Mouse (Mus musculus) G1E-ER4 (cell line): ENCODE data around the gene Nr1h5. TPM values are rescaled to one million over a fixed set of nuclear protein-coding genes. Genes with fewer than 3 reads are reported as not detected.

Experiments used
- GATA1 ChIP-seq: IDR thresholded peaks from one replicate; pipeline ENCODE4 v1.8.0; 2012; ENCODE audit warnings: low read length, inconsistent platforms
- polyA plus RNA-seq: library from polyadenylated mRNA; stranded (reverse); fragments of >175 nt; gene quantifications from 2 replicates; pipeline ENCODE4 v1.2.3, GENCODE M21; 2012

Nr1h5 gene
- polyA plus RNA-seq: not detected in 2 replicates

DNA sequence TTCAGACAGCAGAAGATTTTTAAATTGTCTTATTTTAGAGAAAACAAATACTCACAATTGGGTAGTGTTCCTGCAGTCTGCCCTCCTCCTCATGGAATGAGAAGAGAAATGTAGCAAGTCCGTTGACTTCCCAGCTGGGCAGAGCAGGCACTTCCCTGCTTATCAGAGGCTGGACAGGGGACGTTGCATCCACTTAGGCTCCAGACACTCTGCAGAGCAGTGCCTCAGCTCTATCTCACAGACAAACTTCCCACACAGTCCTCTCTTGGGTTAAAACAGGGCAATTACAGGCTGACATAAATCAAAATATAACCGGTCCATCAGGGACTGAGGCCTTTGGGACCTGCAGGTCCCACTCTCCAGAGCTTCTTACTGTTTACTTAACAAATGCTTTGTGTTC is at the start of gene Nr1h5:
Gene Nr1h5 (minus strand): TSS at position 101 of the 400 bp plus-strand sequence.
- TF ChIP-seq GATA1: no peak

DNA sequence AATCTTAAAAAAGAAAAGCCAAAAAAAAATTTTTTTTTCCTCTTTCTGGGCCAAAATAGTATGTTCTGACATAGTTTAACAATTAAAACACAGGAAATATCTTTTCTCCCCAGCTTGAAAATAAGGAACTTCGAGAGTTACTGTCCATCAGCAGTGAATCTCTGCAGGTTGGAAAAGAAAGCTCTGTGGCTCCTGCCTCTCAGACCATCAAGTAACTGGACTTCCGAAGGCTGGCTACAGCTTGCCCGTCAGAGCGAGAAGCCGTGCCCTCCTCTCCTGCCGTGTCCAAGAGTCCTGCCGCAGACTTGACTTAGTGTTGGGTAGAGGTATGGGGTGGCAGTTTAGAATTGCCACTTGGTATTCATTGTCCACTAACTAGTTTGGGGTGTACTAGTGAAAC is 37.7 kb upstream of the Nr1h5 start:
- TF ChIP-seq GATA1: no peak

DNA sequence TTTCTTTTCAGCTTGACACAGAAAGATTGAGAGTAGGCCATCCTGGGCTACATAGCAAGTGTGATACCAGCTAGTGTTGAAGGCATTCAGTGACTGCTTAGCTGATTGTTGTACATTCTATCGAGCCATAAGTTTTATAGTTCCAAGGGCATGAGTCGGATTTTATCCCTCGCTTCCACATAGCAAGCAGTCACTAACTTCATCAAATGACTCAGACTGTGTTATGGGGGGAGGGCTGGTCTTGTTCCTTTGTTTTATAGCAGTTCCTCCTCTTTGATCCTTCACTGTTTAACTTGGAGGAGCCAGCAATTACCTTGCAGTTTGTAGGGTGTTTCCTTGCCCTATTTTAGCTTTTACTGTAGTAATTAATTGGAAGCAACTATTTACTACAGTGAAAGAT is 33.7 kb upstream of the Nr1h5 start:
- no peak for TF ChIP-seq GATA1

DNA sequence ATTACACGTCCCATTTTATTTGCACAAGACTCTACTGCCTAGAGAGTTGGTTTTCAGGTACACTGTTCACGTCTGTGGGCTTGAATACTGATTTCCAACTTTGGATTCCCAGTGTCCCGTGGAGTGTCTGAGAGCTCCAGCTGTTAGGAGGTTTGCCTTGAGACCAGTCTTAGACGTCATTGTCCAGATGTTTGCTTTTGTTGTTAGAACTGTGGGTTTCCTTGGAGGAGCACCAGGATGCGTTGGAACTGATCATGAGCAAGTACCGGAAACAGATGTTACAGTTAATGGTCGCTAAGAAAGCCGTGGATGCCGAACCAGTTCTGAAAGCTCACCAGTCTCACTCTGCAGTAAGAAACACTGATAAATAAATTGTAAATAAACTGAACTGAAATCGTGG is 33.1 kb upstream of the Nr1h5 start:
- no peak for TF ChIP-seq GATA1

DNA sequence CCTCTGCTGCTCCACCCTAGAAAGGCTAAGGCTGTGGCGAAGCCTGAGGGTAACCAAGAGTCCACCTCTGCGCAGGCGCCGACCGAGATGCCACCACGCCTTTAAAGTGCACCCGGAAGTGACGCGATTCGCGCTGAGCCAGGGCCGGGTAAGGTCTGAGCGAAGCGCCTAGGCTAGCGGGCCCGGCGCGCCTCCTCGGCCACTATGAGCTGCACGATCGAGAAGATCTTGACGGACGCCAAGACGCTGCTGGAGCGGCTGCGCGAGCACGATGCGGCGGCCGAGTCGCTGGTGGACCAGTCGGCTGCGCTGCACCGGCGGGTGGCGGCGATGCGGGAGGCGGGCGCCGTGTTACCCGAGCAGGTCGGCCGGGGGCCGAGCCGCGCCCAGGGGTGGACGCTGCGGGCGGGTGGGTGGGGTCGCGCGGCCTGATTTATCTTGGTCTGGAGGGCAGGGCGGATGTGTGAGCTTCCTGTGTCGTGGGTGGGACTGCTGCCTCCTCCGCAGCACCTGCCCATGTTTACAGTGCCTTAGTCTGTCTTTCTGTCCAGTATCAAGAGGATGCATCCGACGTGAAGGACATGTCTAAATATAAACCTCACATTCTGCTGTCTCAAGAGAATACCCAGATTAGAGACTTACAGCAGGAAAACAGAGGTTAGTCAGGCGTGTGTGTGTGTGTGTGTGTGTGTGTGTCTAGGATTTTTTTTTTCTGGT is 31.8 kb upstream of the Nr1h5 start, which contains the start of gene Sike1:
Gene Sike1 (plus strand): TSS at position 104 of the 717 bp plus-strand sequence.
- no peak for TF ChIP-seq GATA1

DNA sequence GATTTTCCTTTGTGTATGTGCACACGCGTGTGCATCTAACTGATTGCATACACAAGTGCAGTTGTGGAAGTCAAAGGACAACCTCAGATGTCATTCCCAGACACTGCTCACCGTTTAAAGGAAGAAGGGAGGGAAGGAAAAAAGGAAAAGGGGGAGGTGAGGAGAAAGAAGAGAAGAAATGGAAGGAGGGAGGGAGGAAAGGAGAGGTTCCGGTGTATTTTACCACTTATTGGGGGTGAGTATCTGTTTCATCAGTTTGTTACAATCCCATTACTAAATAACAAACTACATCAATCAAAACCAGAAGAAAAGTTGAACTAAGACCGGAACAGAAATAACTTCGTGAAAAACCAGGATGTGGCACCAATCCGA is 31.3 kb upstream of the Nr1h5 start:
- no peak for TF ChIP-seq GATA1

DNA sequence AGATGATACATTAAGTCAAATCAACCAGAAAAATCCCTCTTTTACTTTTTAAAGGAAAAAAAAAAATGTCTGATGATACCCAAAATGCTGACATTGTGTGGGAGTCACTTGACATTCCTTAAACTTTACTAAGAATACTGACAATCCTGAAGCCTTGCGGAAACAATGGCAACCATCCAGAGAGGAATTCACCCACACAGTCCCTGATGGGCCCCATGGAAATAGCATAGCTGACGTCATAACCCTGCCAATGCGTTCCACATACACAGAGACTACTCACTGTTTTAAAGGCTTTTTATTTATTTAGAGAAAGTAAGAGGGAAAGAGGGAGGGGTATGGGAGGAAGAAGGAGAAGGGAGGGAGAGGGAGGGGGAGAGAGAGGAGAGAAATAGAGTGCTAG is 29.0 kb upstream of the Nr1h5 start:
- no peak for TF ChIP-seq GATA1

DNA sequence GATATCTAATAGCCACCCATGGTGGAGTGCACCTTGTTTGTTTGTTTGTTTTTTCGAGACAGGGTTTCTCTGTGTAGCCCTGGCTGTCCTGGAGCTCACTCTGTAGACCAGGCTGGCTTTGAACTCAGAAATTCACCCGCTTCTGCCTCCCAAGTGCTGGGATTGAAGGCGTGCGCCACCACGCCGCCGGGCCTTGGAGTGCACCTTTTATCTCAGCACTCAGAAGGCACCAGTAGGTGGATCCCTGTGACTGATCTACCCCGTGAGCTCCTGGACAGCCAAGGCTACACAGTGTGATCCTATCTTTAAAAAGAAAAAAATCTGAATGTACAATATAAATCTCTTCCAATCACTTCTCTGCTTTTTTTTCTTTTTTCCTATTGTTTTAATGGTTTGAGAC is 27.1 kb upstream of the Nr1h5 start:
- no peak for TF ChIP-seq GATA1

DNA sequence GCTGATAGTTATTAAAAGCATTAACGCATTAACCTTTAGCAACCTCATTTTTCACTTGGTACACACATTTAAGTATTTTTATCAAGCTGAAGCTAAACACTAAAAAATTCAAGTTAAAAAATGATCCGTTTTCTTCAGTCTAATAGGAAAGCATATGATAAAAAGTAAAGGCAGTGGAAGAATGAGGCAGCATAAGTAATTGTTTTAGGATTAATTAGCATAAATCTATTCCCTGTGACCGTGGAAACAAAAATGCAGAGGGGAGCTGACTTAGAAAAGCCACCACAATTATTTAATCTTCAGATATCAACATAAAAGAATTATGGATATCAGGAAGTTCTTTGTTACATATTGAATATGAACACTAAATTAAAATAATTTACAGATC is 16.4 kb upstream of the Nr1h5 start:
- no peak for TF ChIP-seq GATA1

DNA sequence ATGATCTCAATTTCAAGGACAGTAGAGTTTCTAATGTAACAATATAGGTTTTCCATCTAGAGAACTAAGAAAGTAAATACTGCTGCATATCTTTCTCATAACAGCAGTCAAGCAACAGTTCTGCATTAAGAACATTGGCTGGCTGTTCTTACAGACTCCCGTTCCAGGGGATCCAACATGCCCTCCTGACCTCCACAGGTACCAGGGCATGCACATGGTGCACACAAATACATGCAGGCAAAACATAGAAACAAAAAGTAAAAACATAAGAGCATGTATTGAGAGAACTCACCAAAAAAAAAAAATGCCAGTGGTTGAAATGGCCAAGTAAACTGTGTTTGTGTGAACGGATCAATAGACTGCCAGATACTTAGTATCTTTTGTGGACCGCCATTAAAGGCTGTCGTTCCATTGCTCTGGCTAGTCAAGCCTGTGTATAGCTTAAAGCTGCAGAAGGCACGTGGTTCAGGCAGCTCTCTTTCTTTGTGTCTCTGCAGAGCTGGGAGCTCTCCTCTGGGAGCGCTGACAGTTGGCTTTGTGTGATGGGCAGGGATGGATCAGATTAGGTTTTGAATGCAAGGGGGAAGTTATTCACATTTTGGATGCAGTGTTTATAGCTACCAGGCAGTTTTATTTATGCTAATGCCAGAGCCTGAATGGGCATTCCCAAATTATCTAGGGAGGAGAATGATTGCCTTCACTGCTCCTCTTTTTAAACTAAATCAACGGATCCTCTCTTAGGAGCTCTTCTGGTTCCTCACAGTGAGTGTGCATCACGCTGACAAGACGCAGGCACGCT is 15.8 kb upstream of the Nr1h5 start:
- TF ChIP-seq GATA1: no peak

DNA sequence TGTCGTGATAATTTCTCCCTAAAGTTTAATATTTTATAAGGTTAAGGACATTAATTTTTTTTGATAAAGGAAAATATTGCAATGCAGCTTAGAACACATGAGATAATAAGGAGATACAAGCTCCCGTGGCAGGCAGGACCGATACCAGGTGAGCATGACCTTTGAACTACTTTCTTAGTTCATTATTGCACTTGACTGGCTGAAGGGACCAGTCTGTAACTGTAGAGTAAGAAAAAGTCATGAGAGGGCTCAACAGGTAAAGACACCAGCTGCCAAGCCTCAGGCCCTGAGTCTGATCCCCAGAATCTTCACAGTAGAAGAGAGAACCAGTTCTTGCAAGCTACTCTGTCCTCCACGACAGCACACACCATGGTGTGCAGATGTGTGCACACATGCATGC is 13.0 kb upstream of the Nr1h5 start:
- no peak for TF ChIP-seq GATA1

DNA sequence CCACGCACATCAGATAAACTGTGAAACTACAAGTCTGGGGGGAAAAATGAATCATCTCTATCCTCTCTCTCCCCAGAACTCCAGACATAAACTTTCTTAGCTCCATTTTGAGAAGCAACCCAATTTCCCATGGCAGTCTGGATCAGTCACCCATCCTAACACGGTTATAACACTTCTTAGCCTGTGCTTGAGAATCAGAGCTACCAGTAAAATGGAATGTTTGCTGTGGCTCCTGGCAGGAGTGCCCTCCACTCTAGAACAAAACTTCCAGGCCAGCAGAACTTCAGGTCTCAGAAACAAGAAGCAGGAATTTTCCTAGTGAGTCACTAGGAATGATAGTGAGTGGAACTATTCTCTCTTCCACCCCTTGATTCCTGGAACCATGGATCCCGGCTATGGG is 6.6 kb upstream of the Nr1h5 start:
- TF ChIP-seq GATA1: no peak

DNA sequence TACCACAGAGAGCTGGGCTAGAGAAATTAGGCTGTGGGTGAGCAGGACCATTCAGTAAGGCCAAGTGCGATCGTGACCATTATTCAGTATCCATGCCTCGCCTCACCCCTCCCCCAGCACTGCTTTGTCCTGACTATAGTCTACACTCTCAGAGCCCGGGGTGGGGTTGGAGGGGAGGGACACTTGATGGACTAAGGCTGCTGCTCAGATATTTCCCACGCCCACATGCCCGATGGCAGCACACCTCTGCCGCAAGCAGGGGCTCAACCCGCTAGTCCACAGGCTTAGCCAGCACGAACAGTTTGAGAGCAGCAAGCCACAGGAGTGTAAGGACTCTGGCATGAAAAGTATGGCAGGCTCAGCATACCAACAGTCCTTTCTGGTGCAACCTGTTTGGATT is 6.1 kb upstream of the Nr1h5 start:
- TF ChIP-seq GATA1: no peak

DNA sequence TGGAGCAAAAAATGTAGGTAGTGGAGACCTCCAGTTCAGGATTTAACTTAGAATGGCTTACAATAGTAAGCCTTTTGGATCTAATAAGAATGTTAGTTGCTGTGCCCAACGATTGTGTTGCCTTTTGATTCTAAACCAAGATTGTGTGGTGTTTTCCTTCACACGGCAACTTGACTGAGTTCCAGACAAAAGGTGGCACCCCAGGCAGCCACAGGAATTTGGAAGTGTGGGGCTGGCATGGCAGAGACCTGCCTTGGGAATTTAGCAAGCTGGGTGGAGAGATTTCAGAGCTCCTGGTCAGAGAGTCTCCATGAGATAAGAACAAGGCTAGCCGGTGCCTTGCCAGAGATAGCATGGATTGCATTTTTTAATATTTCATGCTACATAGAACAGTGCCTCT is 8.3 kb downstream of the Nr1h5 start:
- TF ChIP-seq GATA1: no peak

DNA sequence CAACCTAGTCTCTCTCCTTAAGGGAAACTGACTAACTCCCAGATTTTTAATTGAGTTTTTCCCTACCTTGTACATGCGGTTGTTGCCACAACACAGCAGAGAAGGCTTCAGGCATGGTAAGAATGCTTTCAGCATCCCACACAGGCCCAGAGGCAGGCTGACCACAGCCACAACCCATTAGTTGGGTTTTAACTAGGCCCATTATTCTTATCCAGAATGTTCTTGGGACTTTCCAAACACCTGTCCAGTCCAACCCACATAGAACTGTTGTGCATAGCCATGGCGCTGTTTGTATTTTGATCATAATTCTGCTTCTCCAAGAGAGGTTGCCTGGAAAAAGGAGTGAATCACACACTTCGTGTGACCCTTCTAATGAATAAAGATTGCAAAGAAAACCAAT is 8.8 kb downstream of the Nr1h5 start:
- TF ChIP-seq GATA1: no peak

DNA sequence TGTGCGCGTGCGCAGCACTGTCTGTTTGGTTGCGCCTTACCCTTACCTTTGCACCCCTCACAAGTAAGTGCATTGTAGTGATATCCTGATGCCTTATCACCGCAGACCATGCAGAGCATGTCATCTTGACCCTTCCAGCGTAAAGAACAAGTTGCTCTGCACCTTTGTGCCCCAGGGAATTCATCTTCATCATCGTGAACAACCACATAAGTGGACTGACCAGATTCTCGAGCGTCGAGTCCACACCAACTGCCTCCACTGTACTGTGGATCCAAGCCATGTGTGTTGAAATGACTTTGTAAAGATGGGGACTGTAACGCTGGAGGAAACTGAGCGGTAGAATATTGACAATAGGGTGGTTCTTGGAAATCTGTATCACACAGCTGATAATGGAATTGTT is 9.5 kb downstream of the Nr1h5 start:
- no peak for TF ChIP-seq GATA1

DNA sequence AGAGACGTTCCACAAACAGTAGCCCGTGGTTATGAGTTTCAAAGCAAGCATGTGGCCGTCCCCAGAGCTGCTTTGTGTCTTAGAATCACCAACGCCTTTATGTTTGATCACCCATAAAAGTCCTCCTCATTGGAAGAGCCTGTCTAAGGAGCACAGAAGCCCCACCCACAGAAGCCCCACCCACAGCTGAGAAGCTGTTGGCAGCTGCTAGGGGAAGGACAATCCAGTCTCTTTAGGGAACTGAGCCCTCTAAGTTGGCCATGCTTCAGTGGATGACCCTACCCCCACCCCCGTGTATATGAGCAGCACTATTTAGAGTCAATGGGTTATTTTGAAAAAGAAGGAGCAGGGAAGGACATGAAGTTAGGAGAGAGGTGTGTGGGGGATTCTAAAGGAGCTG is 17.1 kb downstream of the Nr1h5 start:
- TF ChIP-seq GATA1: no peak
